Mouse (Mus musculus) heart, postnatal 36 days (tissue): Measurements from ENCODE around the gene Cep72. TPM values are rescaled to one million over a fixed set of nuclear protein-coding genes. Genes with fewer than 3 reads are reported as not detected.
"Not testable (repeated sequence)": the region's sequence is repeated elsewhere in the genome, so short reads cannot be mapped to it uniquely, and the experiment has no call there.

Source experiments
- DNase-seq, 2 experiments: peaks; one replicate each; pipeline ENCODE4 v3.0.0; 2021 to 2022
- intact Hi-C: fragments of 180-260 bp; cut with DNase I; formaldehyde crosslinking; loops from one replicate; pipeline ENCODE4 v1.15.1; 2025
- total RNA-seq, 2 experiments: library from RNA; stranded (reverse); gene quantifications; 2 replicates each; pipeline ENCODE4 v1.2.3; 2021

Cep72 gene
- total RNA-seq, 2 experiments from 2014 or later: 0.57 to 0.80 TPM

- intact Hi-C loops: no loop called here
- DNase-seq: no peak
Observed at GRCm38 (mm10) chr13:74034756-74035155, 27.3 kb downstream of the Cep72 start.

GRCm38 (mm10) chr13:74031133-74031532 lies 31.0 kb downstream of the Cep72 start:
- no peak for DNase-seq
- intact Hi-C loops: no loop called here

- no peak for DNase-seq
- intact Hi-C loops: no loop called here
Observed at GRCm38 (mm10) chr13:74030691-74031090, 31.4 kb downstream of the Cep72 start.

GRCm38 (mm10) chr13:74029013-74029412 lies 33.1 kb downstream of the Cep72 start:
- intact Hi-C loops: no loop called here

GRCm38 (mm10) chr13:74028116-74028515 lies 34.0 kb downstream of the Cep72 start:
- no peak for DNase-seq
- intact Hi-C loops: no loop called here

More at GRCm38 (mm10) chr13:74029013-74029412, 33.1 kb downstream of the Cep72 start:
- no peak for DNase-seq

GRCm38 (mm10) chr13:74026215-74026614 lies 35.9 kb downstream of the Cep72 start:
- intact Hi-C loops: loop anchor here (1.0 kb wide), 2 partner anchors 16 to 56 kb away; no protein-coding TSS in a partner anchor
- peak; percentile 53 to 65 for DNase-seq

- intact Hi-C loops: loop anchor here (1.0 kb wide), 2 partner anchors 15 to 55 kb away; no protein-coding TSS in a partner anchor
Observed at GRCm38 (mm10) chr13:74025151-74026081, 36.7 kb downstream of the Cep72 start.

GRCm38 (mm10) chr13:74019006-74019405 lies 43.1 kb downstream of the Cep72 start:
- DNase-seq, intact Hi-C loops: not testable (repeated sequence)

More at GRCm38 (mm10) chr13:74025151-74026081, 36.7 kb downstream of the Cep72 start:
- peak; percentile 63 to 69 for DNase-seq

GRCm38 (mm10) chr13:74017426-74017825 lies 44.7 kb downstream of the Cep72 start:
- intact Hi-C loops: no loop called here
- DNase-seq: no peak

- DNase-seq: no peak
- intact Hi-C loops: no loop called here
Observed at GRCm38 (mm10) chr13:74015908-74016307, 46.2 kb downstream of the Cep72 start.

GRCm38 (mm10) chr13:74010678-74011077 lies 51.4 kb downstream of the Cep72 start:
- peak in 1 of 2 experiments; percentile 19 for DNase-seq
- intact Hi-C loops: loop anchor here (1.0 kb wide), 1 partner anchor 16 kb away; no protein-coding TSS in a partner anchor

- intact Hi-C loops: loop anchor here (1.0 to 2.0 kb wide), 2 partner anchors 16 to 37 kb away; no protein-coding TSS in a partner anchor
- DNase-seq: peak; percentile 77 to 79
Observed at GRCm38 (mm10) chr13:74009791-74010614, 52.1 kb downstream of the Cep72 start.

GRCm38 (mm10) chr13:74008948-74009718 lies 53.0 kb downstream of the Cep72 start, which contains the start of gene Tppp:
Gene Tppp (plus strand): TSS chr13:74009407.
- intact Hi-C loops: loop anchor here (2.0 kb wide), 1 partner anchor 36 kb away; no protein-coding TSS in a partner anchor

GRCm38 (mm10) chr13:74008216-74008615 lies 53.9 kb downstream of the Cep72 start:
- intact Hi-C loops: loop anchor here (2.0 kb wide), 1 partner anchor 35 kb away; no protein-coding TSS in a partner anchor
- DNase-seq: not testable (repeated sequence)

More at GRCm38 (mm10) chr13:74008948-74009718, 53.0 kb downstream of the Cep72 start, which contains the start of gene Tppp:
- DNase-seq: peak; percentile 95 to 96

GRCm38 (mm10) chr13:74006881-74007280 lies 55.2 kb downstream of the Cep72 start:
- DNase-seq, intact Hi-C loops: not testable (repeated sequence)

- intact Hi-C loops: no loop called here
- DNase-seq: no peak
Observed at GRCm38 (mm10) chr13:74001492-74001891, 60.6 kb downstream of the Cep72 start.

- intact Hi-C loops: no loop called here
- DNase-seq: no peak
Observed at GRCm38 (mm10) chr13:74000961-74001360, 61.1 kb downstream of the Cep72 start.

GRCm38 (mm10) chr13:74000519-74000918 lies 61.6 kb downstream of the Cep72 start:
- no peak for DNase-seq
- intact Hi-C loops: no loop called here

GRCm38 (mm10) chr13:73996456-73996855 lies 65.6 kb downstream of the Cep72 start:
- intact Hi-C loops: no loop called here

More at GRCm38 (mm10) chr13:73996456-73996855, 65.6 kb downstream of the Cep72 start:
- no peak for DNase-seq
